Mouse (Mus musculus) CD4-positive helper T cell, adult 2 months (primary cell): ENCODE measurements around the gene Syce2.
A peak's percentile ranks its signal among the peaks of the same experiment; 100 is the strongest.
"Not testable (repeated sequence)": the region's sequence is repeated elsewhere in the genome, so short reads cannot be mapped to it uniquely, and the experiment has no call there.

Source experiments
- DNase-seq: peaks from one replicate; pipeline ENCODE4 v3.0.0-alpha.2; 2012; ENCODE audit warnings: low read depth, missing footprints, low spot score

Gene Syce2

GRCm38 (mm10) chr8:84901752-84902151, 29.8 kb downstream of the Syce2 start, which contains the start of gene Klf1:
Gene Klf1 (plus strand): TSS chr8:84901928.
- no peak for DNase-seq

- no peak for DNase-seq
Observed at GRCm38 (mm10) chr8:84902367-84902919, 30.5 kb downstream of the Syce2 start.

DNA sequence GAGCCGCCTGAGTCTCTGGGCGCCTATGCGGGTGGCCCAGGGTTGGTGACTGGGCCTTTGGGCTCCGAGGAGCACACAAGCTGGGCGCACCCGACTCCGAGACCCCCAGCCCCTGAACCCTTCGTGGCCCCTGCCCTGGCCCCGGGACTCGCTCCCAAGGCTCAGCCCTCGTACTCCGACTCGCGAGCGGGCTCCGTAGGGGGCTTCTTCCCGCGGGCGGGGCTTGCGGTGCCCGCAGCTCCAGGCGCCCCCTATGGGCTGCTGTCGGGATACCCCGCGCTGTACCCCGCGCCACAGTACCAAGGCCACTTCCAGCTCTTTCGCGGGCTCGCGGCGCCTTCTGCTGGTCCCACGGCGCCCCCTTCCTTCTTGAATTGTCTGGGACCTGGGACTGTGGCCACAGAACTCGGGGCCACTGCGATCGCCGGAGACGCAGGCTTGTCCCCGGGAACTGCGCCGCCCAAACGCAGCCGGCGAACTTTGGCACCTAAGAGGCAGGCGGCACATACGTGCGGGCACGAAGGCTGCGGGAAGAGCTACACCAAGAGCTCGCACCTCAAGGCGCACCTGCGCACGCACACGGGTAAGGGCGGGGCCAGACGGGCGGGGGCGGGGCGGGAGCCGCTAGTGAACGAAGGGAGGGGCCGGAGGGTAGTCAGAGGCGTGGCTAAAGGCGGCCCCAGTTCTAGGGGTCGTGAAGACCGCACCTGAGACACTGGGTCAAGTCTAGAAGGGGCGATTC, 31.2 kb downstream of the Syce2 start:
- peak; percentile 91 for DNase-seq

DNA sequence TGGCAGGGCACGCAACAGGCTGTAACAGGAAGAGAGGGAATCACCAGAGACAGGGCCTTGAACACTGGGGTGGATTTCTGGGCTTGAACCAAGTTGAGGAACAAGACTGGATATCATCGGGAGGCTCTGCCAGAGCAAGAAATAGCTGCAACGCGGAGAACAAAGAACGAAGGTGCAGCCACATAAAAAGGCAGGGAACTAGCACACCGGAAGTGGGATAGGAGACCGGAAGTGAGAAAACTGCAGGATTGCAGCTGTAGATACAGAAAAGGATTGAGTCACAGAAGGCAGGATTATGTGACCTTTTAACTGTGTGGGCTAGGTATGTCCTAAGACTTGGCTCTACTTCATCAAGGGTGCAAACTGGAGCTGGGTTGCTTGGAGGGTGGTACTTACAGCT, 32.4 kb downstream of the Syce2 start:
- no peak for DNase-seq

DNA sequence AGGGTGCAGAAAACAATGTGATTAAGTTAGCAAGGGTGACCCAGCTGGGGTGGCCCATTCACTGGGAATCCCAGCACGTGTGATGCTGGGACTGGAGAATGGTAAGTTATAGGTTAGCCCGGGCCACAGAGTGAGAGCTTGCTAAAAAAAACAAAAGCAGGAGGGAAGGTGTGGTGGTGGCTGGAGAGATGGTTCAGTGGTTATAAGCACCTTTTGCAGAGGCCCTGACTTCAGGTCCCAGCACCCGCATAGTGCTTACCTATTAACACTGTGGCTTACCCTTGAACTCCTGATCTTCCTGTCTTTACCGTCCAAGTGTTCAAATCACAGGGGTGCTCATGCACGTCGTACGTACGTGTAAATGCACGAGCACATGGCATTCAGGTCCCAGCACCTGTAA, 35.1 kb downstream of the Syce2 start:
- DNase-seq: no peak

DNA sequence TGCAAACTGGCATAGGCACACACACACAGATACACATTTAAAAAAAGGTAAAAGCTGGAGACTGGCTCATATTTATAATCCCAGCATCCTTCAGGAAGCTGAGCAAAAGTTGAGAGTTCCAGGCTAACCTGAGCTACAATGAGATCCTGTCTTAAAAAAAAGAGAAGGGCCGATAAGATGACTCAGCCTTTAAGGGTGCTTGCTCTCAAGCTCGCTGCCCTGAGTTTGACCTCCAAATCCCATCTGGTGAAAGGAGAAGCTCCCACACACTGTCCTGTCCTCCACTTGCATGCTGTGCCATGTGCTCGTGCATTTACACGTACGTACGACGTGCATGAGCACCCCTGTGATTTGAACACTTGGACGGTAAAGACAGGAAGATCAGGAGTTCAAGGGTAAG, 35.6 kb downstream of the Syce2 start:
- no peak for DNase-seq

DNA sequence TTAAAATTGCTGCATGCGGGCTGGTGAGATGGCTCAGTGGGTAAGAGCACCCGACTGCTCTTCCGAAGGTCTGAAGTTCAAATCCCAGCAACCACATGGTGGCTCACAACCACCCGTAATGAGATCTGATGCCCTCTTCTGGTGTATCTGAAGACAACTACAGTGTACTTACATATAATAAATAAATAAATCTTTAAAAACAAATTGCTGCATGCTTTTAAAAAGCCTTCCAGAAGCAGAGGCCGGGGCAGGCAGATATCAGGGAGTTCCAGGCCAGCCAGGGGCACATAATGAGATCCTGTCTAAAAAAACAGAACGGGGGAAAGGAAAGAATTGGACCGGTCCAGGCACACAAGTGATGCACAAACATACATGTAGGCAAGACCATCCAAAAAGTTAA, 36.1 kb downstream of the Syce2 start:
- DNase-seq: not testable (repeated sequence)

DNA sequence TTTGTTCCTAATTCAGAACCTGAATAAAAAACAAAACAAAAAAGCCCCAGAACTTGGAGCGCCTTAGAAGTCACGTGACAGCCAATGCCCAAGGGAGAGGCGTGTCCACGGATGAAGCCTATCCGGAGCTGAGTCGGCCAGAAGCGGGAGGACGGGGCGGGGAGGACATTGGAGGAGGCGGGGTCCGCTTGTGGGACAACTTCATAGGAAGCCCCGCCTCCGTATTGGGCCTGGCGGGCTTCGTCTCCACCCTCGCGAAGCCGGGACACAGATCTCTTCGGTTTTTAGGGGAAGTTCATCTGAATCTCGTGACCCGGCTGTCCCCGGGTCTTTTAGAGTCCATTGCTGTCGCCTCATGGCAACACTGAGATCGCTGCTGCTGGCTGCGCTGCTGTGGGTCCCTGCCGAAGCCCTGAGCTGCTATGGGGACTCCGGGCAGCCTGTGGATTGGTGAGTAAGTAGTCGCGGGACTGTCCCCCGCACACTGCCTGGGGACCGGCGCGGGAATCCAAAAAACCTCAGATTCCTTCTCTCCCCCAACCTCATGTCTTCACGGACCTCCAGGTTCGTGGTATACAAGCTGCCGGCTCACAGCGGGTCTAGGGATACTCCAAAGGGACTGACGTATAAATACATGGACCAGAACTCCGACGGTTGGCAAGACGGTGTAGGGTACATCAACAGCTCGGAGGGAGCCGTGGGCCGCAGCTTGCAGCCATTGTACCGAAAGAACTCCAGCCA, 36.7 kb downstream of the Syce2 start, which contains the start of gene Dnase2a:
Gene Dnase2a, plus strand, starts transcription at position 140 of the 741 bp plus-strand sequence.
- peak; percentile 95 for DNase-seq

GRCm38 (mm10) chr8:84909162-84909767, 37.4 kb downstream of the Syce2 start:
- no peak for DNase-seq

DNA sequence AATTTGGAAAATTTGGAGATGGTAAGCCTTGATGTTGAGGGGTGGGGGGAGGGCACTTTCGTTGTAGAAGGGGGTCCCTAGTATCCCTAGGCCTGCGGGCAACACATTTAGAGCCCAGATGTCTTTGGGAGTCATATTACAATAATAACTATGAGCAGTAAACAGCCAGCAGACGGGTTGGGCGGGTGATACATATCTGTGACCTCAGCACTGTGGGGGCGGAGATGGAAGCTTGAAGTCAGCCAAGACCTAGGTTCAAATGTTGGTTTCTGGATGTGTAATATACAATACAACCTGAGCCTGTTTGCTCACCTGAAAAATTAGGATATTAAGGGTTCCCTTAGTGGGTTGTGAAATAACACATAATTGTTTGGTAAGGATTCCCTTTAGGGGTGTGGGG, 38.0 kb downstream of the Syce2 start:
- peak; percentile 49 for DNase-seq

DNA sequence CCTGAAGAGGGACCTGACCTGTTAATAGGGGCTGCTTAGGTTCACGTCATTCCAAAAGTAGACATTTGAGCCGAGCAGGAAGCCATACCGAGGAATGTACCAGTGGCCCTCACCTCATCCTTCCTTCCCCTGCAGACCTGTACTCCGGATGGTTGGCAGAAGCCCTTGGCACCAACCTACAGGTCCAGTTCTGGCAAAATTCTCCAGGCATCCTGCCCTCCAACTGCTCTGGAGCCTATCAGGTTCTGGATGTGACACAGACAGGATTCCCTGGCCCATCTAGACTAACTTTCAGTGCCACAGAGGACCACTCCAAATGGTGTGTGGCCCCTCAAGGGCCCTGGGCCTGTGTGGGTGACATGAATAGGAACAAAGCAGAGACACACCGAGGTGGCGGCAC, 38.6 kb downstream of the Syce2 start:
- DNase-seq: no peak

- DNase-seq: no peak
Observed at GRCm38 (mm10) chr8:84911854-84912253, 39.9 kb downstream of the Syce2 start.

DNA sequence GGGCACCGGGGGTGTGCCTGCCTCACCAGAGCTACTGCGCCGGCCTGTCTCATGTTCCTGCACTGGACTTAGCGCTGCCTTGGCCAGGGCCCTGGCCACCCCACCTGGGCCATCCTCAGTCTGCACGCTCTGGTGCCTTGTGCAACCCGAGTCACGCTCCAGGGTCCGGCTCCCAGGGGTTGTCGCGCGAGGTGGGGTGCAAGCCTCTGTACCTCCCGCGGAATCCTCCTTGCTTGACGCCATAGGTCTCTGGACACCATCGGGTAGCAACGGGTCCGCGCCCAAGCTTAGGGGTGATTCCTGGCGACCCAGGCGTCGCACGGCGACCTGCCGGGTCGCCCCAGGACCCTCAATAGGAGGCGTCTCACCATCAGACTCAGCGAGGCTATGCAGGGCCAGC, 40.5 kb downstream of the Syce2 start:
- no peak for DNase-seq

DNA sequence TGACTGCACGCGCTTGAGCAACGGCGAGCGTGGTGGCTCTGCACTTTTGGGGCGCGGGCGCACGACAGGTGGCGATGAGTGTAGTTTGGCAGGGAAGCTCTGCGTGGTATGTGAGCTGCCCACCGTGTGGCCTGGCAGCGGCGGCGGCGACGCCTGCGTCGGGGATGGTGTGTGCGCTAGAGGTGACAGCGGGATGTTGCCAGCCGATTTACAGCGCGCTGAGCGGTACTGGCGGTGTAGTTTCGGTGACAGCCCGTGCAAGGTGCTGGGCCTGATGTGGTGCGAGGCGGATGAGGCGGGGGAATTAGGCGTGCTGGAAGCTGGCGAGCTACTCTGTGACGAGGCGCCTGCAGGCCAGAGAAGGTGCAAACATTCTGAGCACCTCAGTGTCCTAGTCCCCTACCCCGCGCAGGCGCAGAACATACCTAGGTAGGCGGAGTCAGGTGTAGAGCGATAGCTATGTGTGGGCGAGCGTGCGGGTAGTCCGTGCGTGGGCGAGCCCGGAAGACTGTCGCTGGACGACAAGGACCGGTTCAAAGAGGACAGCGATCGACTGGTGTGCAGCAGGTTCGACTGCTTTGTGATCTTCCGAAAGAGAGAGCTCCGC, 41.1 kb downstream of the Syce2 start:
- DNase-seq: peak; percentile 94

DNA sequence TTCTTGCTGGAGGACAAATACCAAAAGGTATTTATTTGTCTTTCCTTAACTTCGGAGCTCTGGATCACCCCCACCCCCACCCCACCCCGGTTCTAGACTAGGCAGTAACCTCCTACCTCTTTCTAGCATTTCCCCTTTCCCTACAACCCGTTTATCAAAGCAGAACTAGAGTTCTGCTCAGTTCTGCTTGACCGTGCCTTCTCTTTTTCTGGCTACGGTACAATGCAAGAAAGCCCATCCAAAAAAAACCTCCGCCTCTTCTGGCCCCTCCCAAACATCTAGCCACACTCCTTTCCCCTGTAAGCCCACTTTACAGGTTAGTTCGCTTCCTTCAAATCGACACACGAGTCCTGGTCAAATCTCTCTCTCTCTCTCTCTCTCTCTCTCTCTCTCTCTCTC, 41.6 kb downstream of the Syce2 start:
- no peak for DNase-seq

GRCm38 (mm10) chr8:84913960-84914359, 42.0 kb downstream of the Syce2 start:
- DNase-seq: peak; percentile 71

- DNase-seq: no peak
Observed at GRCm38 (mm10) chr8:84915269-84915668, 43.4 kb downstream of the Syce2 start.

DNA sequence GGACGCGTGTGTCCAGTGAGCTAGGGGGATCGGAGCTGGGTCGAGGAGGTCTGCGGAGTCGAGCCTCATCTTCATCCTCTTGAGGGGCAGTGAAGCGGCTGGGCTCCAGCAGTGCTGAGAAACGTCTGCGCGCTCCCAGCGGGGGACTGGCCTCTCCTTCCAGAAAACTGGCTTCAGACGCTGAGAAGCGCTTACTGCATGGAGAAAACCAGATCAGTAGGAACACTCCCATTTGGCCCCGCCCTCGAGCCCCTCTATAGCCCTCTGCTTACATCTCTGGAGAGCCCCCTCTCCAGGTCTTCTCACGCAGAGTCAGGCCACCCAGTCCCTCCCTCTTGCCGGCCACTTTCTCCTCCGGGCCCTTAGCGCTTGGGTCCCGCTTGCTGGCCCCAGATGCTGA, 45.9 kb downstream of the Syce2 start:
- no peak for DNase-seq

DNA sequence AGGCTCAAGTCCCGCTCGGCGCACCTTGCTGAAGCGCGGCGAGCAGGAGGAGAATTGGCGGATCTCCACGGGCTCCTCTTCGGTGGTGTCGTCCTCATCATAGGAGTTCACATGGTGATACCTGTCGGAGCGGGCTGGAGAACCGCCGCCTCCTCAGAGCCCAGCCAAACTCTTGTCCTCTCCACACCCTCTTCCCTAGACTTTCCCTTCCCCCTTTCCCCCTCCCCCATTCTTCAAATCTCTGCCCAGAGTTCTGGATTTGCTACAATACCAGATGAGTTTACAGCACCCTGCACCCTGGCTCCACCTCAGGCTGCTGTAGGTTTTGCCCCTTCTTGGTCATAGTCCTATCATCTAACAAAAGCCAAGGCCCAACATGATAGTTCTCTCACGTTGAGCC, 46.7 kb downstream of the Syce2 start:
- DNase-seq: no peak

DNA sequence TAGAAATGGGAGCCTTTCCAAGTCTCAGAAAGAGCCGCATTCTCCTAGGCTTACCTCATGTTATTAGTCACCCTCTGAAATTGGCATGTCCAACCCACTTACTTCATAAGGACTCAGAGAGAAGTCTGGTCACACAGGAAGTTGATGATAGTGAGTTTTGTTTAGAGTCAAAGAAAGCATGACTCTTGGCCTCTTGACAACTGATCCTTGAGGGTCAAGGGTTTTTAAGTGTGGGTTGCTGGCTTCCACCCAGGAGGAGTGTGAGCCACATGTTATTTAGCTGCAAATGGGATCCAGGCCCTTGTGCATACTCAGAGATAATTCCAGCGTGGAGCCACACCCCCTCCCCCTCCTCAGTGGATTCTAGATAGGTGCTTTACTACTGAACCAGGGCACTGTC, 49.7 kb downstream of the Syce2 start:
- no peak for DNase-seq

- no peak for DNase-seq
Observed at GRCm38 (mm10) chr8:84925557-84925956, 53.6 kb downstream of the Syce2 start.

DNA sequence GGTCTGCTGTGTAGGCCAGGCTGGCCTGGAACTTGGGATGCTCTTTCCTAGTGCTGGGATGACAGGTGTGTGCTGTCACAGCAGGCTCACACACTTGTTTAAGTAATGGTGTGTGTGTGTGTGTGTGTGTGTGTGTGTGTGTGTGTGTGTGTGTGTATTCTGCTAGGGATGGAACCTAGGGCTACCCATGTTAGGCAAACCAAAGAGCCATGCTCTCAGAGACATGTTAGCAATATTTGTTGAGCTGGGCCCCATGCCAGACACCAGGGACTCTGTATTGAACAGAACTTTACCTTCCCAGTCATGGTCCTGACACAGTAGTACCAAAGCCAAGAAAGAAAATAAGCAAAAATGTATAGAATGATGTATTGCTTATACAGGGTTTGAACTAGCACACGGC, 55.6 kb downstream of the Syce2 start:
- DNase-seq: no peak
